Mouse (Mus musculus) myocyte (in vitro differentiated cells): ENCODE results near the gene Rbm34.

ENCODE experiments used
- MAX ChIP-seq: IDR thresholded peaks from one replicate; pipeline ENCODE4 v1.6.1; 2011; ENCODE audit warnings: low read depth, mild to moderate bottlenecking, control low read depth
- POLR2A ChIP-seq: IDR thresholded peaks from one replicate; pipeline ENCODE4 v1.6.1; 2011; ENCODE audit warnings: low read depth, mild to moderate bottlenecking, control low read depth, moderate library complexity; ENCODE audit not compliant: insufficient read length

DNA sequence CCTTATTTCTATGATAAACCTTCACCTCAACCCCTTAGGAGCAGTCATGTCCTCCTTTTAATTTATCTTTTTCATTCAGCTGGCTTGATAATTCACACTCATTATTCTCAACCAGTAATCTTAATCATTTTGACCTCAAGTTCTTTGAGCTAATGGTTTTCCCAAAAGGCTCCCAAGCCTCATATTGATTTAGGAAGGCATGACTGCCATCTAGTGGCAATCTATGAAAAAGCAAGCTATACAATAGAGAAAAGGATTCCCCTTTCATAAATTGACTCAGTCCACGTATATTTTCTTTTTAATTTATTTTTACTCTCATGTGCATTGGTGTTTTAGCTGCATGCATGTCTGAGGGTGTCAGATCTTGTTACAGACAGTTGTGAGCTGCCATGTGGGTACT, 4.8 kb upstream of the Rbm34 start:
- TF ChIP-seq MAX (no peak), POLR2A (no peak)
